Mouse (Mus musculus) T-helper 2 cell (primary cell): ENCODE measurements around the gene Cd69.

Experiments used
- in situ Hi-C: fragments of 300-600 bp; cut with MboI, MseI; formaldehyde crosslinking; loops from one replicate; pipeline ENCODE4 v1.15.1; 2025; ENCODE audit warnings: high pct_unique_total_duplicates

Cd69 gene

GRCm38 (mm10) chr6:129254314-129254713, 20.9 kb downstream of the Cd69 start:
- in situ Hi-C loops, result loop anchor here (5.0 kb wide), 2 partner anchors 157 to 402 kb away; no protein-coding TSS in a partner anchor

DNA sequence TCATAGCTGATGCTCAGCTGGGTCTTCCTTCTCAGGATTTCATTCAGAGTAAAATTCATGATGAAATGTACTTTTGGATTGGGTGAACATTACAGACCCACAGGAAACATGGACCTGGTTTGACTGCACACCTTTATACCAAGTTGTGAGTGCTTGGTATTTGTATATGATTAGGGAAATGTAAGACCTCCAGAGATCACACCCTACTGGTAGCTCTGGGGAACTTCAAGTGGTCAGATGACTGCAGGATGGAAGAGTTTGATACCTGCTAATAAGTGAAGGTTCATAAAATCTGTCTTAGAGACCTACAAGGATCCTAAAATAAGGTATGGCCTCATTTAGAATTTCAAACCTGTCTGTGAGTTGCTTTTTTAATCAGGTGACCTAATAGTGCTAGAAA, 27.0 kb downstream of the Cd69 start:
- in situ Hi-C loops, result no loop called here

- in situ Hi-C loops, result no loop called here
Observed at GRCm38 (mm10) chr6:129246992-129247391, 28.2 kb downstream of the Cd69 start.

DNA sequence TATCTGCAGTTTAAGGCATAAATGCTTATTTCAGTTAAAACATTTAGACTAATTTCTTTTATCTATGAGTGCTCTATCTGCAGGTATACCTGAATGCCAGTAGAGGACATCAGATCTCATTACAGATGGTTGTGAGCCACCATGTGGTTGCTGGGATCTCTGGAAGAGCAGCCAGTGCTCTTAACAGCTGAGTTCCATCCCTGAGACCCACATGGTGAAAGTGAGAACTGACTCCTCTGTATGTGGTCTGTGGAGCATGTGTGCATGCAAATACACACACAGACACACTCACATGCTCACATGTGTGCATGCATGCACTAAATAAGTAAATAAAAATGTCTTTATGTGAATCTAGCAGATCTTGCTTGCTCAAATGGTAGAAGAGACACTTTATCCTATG, 29.4 kb downstream of the Cd69 start:
- in situ Hi-C loops, result no loop called here

DNA sequence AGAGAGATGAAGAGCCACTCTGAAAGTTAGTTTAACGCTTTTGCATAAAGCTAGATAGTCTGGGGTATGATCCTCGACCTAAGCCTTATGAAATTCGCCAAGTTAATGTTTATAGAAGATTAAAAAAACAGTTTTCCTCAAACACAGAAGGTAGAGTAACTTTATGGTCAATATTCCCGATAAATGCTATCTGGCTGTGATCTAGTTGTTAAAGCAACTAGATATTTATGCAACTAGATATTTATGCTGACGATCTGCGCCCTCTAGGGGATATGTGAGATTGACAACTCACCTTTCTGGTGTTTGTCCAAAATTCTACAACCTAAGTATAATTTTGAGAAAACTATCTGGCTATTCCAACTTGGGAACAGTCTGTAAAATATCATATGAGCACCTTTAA, 33.3 kb downstream of the Cd69 start:
- in situ Hi-C loops, result no loop called here

- in situ Hi-C loops, result no loop called here
Observed at GRCm38 (mm10) chr6:129241471-129241870, 33.8 kb downstream of the Cd69 start.

DNA sequence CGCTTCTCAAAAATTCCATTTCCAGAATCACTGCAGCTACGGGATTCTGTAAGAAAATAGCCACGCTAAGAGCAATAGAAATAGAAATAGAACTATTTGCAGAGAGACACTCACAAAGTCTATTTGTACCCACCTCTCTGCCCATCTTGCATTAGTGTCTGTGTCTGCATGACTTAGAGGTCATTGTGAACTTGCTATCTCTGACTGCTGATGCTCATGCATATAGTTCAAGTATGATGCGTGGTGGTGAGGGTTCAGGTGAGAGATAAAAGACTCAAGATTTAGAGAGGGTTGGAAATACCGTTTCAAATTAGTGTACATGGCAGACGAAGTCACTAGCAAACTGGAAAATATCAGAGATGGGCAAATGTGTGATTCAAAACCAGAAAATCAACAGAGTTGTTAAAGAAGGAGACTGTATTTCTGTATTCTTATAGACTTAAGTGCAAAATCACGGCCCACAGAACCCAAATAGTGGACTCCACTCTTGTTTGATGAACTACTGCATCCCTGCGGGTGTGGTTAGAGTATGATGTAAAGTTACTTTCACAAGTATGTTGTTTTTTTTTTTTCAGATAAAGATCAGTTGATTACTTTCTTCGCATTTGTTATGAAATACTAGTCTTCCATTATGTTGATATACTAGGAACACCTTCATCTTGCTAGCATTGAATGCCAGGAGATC, 35.5 kb downstream of the Cd69 start:
- in situ Hi-C loops, result loop anchor here (5.0 kb wide), 1 partner anchor 57 kb away; the partner anchor contains the start of gene Clec2d

GRCm38 (mm10) chr6:129238275-129239038, 36.8 kb downstream of the Cd69 start:
- in situ Hi-C loops, result loop anchor here (5.0 kb wide), 1 partner anchor 56 kb away; the partner anchor contains the start of gene Clec2d

DNA sequence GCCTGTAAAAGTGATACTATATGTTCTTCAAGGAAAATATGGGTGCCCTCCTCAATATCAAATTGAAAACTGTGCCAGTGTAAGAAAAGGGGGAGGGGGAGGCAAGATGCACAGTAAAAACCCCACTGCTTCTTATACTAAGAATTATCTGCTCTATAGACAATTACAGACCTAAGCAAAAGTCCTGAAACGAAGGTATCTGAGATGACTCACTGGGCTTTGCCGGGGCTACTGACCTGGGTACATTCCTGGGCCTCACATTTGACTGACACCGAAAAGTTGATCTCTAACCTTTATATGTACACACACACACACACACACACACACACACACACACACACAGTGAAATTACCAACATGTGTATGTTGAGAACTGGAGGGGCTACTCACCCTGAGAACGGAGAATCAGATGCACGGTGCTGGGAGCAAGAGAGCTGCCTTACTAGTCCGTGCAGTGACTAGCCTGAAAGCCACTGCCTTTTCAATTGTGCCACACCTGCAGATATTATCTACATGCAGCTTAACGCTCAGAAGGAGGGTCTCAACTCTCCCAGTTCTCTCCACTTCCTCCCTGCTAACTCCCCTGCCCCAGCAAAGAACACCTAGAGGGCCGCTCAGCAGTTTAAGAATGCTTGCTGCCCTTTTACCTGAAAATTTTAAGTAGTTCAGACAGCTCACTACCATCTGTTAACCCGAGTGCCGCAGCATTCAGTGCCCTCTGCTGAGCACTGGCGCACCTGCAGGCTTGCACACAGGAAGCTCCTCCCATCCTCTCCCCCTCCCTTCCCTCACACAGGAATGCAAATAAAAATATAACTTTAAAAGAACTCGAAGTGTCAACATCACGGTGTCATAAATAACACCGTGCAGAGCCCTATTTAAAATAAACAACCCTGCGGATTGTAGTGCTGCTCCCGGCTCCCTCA, 37.6 kb downstream of the Cd69 start:
- in situ Hi-C loops, result loop anchor here (5.0 kb wide), 1 partner anchor 55 kb away; the partner anchor contains the start of gene Clec2d

- in situ Hi-C loops, result loop anchor here (5.0 kb wide), 1 partner anchor 54 kb away; the partner anchor contains the start of gene Clec2d
Observed at GRCm38 (mm10) chr6:129236652-129237342, 38.4 kb downstream of the Cd69 start.

DNA sequence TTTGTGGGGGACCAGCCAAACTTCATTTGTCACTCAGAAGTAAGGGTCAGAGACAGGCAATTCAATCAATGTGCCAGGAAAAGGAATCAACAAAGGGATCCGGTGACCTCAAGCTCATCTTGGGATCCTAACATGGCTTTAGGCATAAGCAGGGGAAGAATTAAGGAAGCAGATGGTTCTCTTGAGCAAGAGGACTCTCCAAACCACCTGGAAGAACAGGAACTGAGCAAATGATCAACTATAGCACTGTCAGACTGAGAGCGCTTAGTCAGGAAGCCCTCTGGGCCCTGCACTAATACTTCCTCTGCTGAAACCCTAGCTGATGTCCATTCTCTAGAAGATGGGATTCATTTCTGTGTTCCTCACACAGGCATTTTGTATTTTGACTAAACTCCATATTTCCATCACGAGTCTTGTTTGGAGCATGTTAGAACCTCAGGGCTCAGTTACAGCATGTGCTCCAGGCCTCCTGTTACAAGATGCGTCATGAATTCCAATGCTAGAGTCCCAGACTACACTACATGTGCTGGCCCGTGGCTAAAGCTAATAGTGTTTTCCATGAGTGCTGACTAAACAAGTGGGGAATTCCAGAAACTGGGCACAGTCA, 39.3 kb downstream of the Cd69 start:
- in situ Hi-C loops, result loop anchor here (5.0 kb wide), 1 partner anchor 54 kb away; the partner anchor contains the start of gene Clec2d

- in situ Hi-C loops, result loop anchor here (5.0 kb wide), 1 partner anchor 52 kb away; the partner anchor contains the start of gene Clec2d
Observed at GRCm38 (mm10) chr6:129234456-129235360, 40.5 kb downstream of the Cd69 start.

- in situ Hi-C loops, result no loop called here
Observed at GRCm38 (mm10) chr6:129233955-129234369, 41.3 kb downstream of the Cd69 start.

- in situ Hi-C loops, result no loop called here
Observed at GRCm38 (mm10) chr6:129233366-129233954, 41.8 kb downstream of the Cd69 start.

GRCm38 (mm10) chr6:129232842-129233205, 42.4 kb downstream of the Cd69 start:
- in situ Hi-C loops, result no loop called here

GRCm38 (mm10) chr6:129232005-129232841, 43.0 kb downstream of the Cd69 start:
- in situ Hi-C loops, result no loop called here

- in situ Hi-C loops, result loop anchor here (10.0 kb wide), 1 partner anchor 795 kb away; the partner anchor contains the start of gene Fkbp4
Observed at GRCm38 (mm10) chr6:129229774-129230578, 45.3 kb downstream of the Cd69 start.
